Mouse (Mus musculus): ENCODE results near the gene Klhdc4.

- no peak for TF ChIP-seq CTCF (IDR thresholded peaks at IDR 0.05; ENCODE audit: low read depth)
- TF ChIP-seq EP300 (optimal IDR thresholded peaks at IDR 0.05) = no peak
Observed at GRCm38 (mm10) chr8:121763700-121764013, 65.7 kb downstream of the Klhdc4 start.
